Mouse (Mus musculus) CH12.LX (cell line): ENCODE measurements around the gene Adnp.

ENCODE experiments used
- CTCF ChIP-seq, 2 experiments: IDR thresholded peaks in 1 of 2; conservative IDR thresholded peaks in 1 of 2; 2 replicates each; pipeline ENCODE4 v1.5.1; 2011 to 2012; ENCODE audit warnings: low read depth in 2 of 2, low read length in 2 of 2, improper control_type of control experiment in 1 of 2, inconsistent platforms in 1 of 2, mild to moderate bottlenecking in 1 of 2, moderate library complexity in 1 of 2
- JUND ChIP-seq: conservative IDR thresholded peaks from 2 replicates; pipeline ENCODE4 v1.6.1; 2011; ENCODE audit warnings: low read depth, low read length, improper control_type of control experiment
- MAZ ChIP-seq: IDR thresholded peaks from 2 replicates; pipeline ENCODE4 v1.6.1; 2012; ENCODE audit warnings: low read depth, mild to moderate bottlenecking, inconsistent platforms, low read length, improper control_type of control experiment, moderate library complexity
- NRF1 ChIP-seq: IDR thresholded peaks from 2 replicates; pipeline ENCODE4 v1.6.1; 2014; ENCODE audit warnings: low read depth, mild to moderate bottlenecking, inconsistent platforms, low read length, improper control_type of control experiment, moderate library complexity
- POLR2A ChIP-seq: IDR thresholded peaks from 2 replicates; pipeline ENCODE4 v1.6.1; 2011; ENCODE audit warnings: low read depth, mild to moderate bottlenecking, improper control_type of control experiment, low read length
- TBP ChIP-seq: conservative IDR thresholded peaks from 2 replicates; pipeline ENCODE4 v1.6.1; 2011; ENCODE audit warnings: low read depth, low read length, improper control_type of control experiment
- USF1 ChIP-seq: IDR thresholded peaks from 2 replicates; pipeline ENCODE4 v1.6.1; 2014; ENCODE audit warnings: low read depth, mild to moderate bottlenecking, inconsistent platforms, low read length, improper control_type of control experiment
- ZC3H11A ChIP-seq: IDR thresholded peaks from 2 replicates; pipeline ENCODE4 v1.6.1; 2012; ENCODE audit warnings: low read depth, mild to moderate bottlenecking, inconsistent platforms, low read length, improper control_type of control experiment

GRCm38 (mm10) chr2:168193685-168194084, 13.2 kb downstream of the Adnp start:
- TF ChIP-seq CTCF (conservative IDR thresholded peaks at IDR 0.05 in 1 of 2, IDR thresholded peaks at IDR 0.05 in 1 of 2; ENCODE audit: low read depth in 2 of 2, low read length in 2 of 2) (no peak), JUND (no peak), NRF1 (no peak), TBP (no peak), POLR2A (no peak), ZC3H11A (no peak), USF1 (no peak), MAZ (no peak)
